Mouse (Mus musculus): ENCODE measurements around the gene Abhd6.
A peak's percentile ranks its signal among the peaks of the same experiment; 100 is the strongest.
"Not testable (repeated sequence)": the region's sequence is repeated elsewhere in the genome, so short reads cannot be mapped to it uniquely, and the experiment has no call there.

The Abhd6 gene

GRCm38 (mm10) chr14:7999030-7999429, 3.7 kb upstream of the Abhd6 start:
- DNase-seq (ENCODE audit: low spot score) = no peak

GRCm38 (mm10) chr14:7999435-7999834, 3.3 kb upstream of the Abhd6 start:
- no peak for DNase-seq (ENCODE audit: low spot score)

- no peak for DNase-seq (ENCODE audit: low spot score)
These were observed 2.5 kb upstream of the Abhd6 start for GRCm38 (mm10) chr14:8000247-8000646.

GRCm38 (mm10) chr14:8000831-8001685, 1.6 kb upstream of the Abhd6 start:
- DNase-seq (ENCODE audit: low spot score) = no peak

GRCm38 (mm10) chr14:8003093-8003670, 480 bp downstream of the Abhd6 start:
- no peak for DNase-seq (ENCODE audit: low spot score)

GRCm38 (mm10) chr14:8003727-8004670, 1.3 kb downstream of the Abhd6 start:
- peak; percentile 13 for DNase-seq (ENCODE audit: low spot score)

GRCm38 (mm10) chr14:8006061-8006460, 3.4 kb downstream of the Abhd6 start:
- not testable (repeated sequence) for DNase-seq (ENCODE audit: low spot score)

GRCm38 (mm10) chr14:8007084-8007483, 4.4 kb downstream of the Abhd6 start:
- DNase-seq (ENCODE audit: low spot score) = no peak

GRCm38 (mm10) chr14:8007486-8007885, 4.8 kb downstream of the Abhd6 start:
- no peak for DNase-seq (ENCODE audit: low spot score)

- DNase-seq (ENCODE audit: low spot score) = no peak
These were observed 5.2 kb downstream of the Abhd6 start for GRCm38 (mm10) chr14:8007923-8008322.

GRCm38 (mm10) chr14:8011297-8011696, 8.6 kb downstream of the Abhd6 start:
- DNase-seq (ENCODE audit: low spot score) = no peak

GRCm38 (mm10) chr14:8011938-8012337, 9.2 kb downstream of the Abhd6 start:
- DNase-seq (ENCODE audit: low spot score) = no peak

- DNase-seq (ENCODE audit: low spot score) = no peak
These were observed 13.1 kb downstream of the Abhd6 start for GRCm38 (mm10) chr14:8015756-8016155.

GRCm38 (mm10) chr14:8016276-8016675, 13.6 kb downstream of the Abhd6 start:
- DNase-seq (ENCODE audit: low spot score) = no peak

- DNase-seq (ENCODE audit: low spot score) = no peak
These were observed 14.2 kb downstream of the Abhd6 start for GRCm38 (mm10) chr14:8016951-8017350.

- DNase-seq (ENCODE audit: low spot score) = no peak
These were observed 17.3 kb downstream of the Abhd6 start for GRCm38 (mm10) chr14:8020011-8020410.

GRCm38 (mm10) chr14:8020546-8020945, 17.8 kb downstream of the Abhd6 start:
- no peak for DNase-seq (ENCODE audit: low spot score)

- no peak for DNase-seq (ENCODE audit: low spot score)
These were observed 21.8 kb downstream of the Abhd6 start for GRCm38 (mm10) chr14:8024469-8024868.

GRCm38 (mm10) chr14:8024936-8025335, 22.2 kb downstream of the Abhd6 start:
- no peak for DNase-seq (ENCODE audit: low spot score)

- no peak for DNase-seq (ENCODE audit: low spot score)
These were observed 24.2 kb downstream of the Abhd6 start for GRCm38 (mm10) chr14:8026769-8027531.

- no peak for DNase-seq (ENCODE audit: low spot score)
These were observed 25.4 kb downstream of the Abhd6 start for GRCm38 (mm10) chr14:8028086-8028485.

GRCm38 (mm10) chr14:8029752-8030151, 27.1 kb downstream of the Abhd6 start:
- DNase-seq (ENCODE audit: low spot score) = no peak

Data from embryo, embryonic 10 days (tissue).